Mouse (Mus musculus) ES-Bruce4 (cell line): Measurements from ENCODE around the gene Vamp2.

Experiments used
- CTCF ChIP-seq: IDR thresholded peaks from one replicate; pipeline ENCODE4 v1.8.1; 2011; ENCODE audit warnings: low read depth, low read length
- EP300 ChIP-seq: IDR thresholded peaks from 2 replicates; pipeline ENCODE4 v1.6.1; 2011; ENCODE audit warnings: low read depth, low read length; ENCODE audit not compliant: insufficient read depth
- POLR2A ChIP-seq: IDR thresholded peaks from one replicate; pipeline ENCODE4 v1.8.1; 2011; ENCODE audit warnings: low read length; ENCODE audit not compliant: insufficient read depth

DNA sequence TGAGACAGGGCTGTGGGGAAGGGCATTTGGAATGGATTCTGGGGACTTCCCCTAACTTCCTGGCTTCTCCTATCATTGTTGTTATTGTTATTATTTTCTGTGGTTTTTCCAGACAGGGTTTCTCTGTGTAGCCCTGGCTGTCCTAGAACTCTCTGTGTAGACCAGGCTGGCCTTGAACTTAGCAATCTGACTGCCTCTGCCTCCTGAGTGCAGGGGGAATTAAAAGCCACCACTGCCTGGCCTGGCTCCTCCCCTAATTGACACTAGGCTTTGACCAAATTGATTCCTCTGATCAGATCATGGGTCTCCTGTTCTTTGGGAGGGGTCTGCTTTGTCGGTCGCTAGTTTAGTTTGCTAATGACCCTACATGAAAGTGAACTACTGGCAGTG, 38.4 kb downstream of the Vamp2 start:
- TF ChIP-seq EP300 (no peak), CTCF (no peak), POLR2A (no peak)
